Mouse (Mus musculus) hindbrain, embryonic 15.5 days (tissue): ENCODE data around the gene Lhx2. TPM values are rescaled to one million over a fixed set of nuclear protein-coding genes. Genes with fewer than 3 reads are reported as not detected.

Experiments
- ATAC-seq: fragments of 200-750 bp; cut with Nextera tagmentation; 2 replicates; pipeline ENCODE4 v1.8.0; 2017; ENCODE audit warnings: low read depth, moderate number of reproducible peaks, moderate TSS enrichment; ENCODE audit not compliant: low FRiP score
- H3K27ac ChIP-seq: fragments of 300-500 bp; sonication (generic); replicated peaks from 2 replicates; pipeline ENCODE4 v1.5.1; 2015; ENCODE audit warnings: mild to moderate bottlenecking, inconsistent platforms
- H3K27me3 ChIP-seq: fragments of 300-500 bp; sonication (generic); 2 replicates; pipeline ENCODE4 v1.6.1; 2015; ENCODE audit warnings: control low read depth, inconsistent platforms
- H3K36me3 ChIP-seq: fragments of 300-500 bp; sonication (generic); 2 replicates; pipeline ENCODE4 v1.6.1; 2015; ENCODE audit warnings: control low read depth, inconsistent platforms
- H3K4me1 ChIP-seq: fragments of 300-500 bp; sonication (generic); replicated peaks from 2 replicates; pipeline ENCODE4 v1.6.1; 2015; ENCODE audit warnings: control low read depth, inconsistent platforms
- H3K4me2 ChIP-seq: fragments of 300-500 bp; sonication (generic); 2 replicates; pipeline ENCODE4 v1.6.1; 2015; ENCODE audit warnings: moderate library complexity, mild to moderate bottlenecking, inconsistent platforms
- H3K4me3 ChIP-seq: fragments of 300-500 bp; sonication (generic); 2 replicates; pipeline ENCODE4 v1.5.1; 2015; ENCODE audit warnings: mild to moderate bottlenecking, inconsistent platforms
- H3K9ac ChIP-seq: fragments of 300-500 bp; sonication (generic); 2 replicates; pipeline ENCODE4 v1.6.1; 2015; ENCODE audit warnings: inconsistent platforms
- H3K9me3 ChIP-seq: fragments of 300-500 bp; sonication (generic); 2 replicates; pipeline ENCODE4 v1.6.1; 2016; ENCODE audit warnings: control low read depth, inconsistent platforms
- WGBS: fragments of 180-500 bp; shearing (Covaris S2); methylation state at CpG from one replicate; pipeline ENCODE4 v1.1.7; 2015; 5-methylcytosine and 5-hydroxymethylcytosine counted together
- polyA plus RNA-seq: library from polyadenylated mRNA; unstranded; fragments of >200 nt; fragmentation: Nextera tagmentation; extraction: Ambion mirVana; gene quantifications from 2 replicates; pipeline ENCODE4 v1.2.1, GENCODE M21; 2015

The Lhx2 gene
- polyA plus RNA-seq, 1 experiment from 2014 or later = 12.3 TPM

DNA sequence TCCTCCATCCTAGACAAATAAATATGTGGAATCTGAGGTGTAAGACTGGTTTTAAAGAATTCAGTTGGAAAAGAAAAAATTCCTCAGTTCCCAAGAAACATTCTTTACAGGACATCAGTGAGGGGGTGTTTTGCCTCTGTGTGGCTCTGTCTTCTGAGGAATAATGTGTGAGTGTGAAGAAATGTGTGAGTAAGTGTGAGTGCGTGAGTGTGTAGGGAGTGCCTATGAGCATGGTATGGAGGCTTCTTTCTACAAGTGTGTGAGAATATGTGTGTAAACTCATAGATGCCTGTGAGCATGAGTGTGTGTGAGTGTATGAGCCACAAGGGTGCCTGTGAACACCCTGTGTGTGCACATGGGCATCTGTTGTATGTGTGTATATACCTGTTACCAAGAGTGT lies 63.5 kb downstream of the Lhx2 start:
- 0 out of 2 replicates have a peak, but pooled peaks cover 4% of the 10 kb centered on the region for H3K4me1 ChIP-seq
- no peaks in the 10 kb centered on the region for H3K36me3 ChIP-seq
- H3K27ac ChIP-seq = no peak overlapping the region
- 91% methylated on average over 1 of the region's 1 CpGs for WGBS
- no peak for ATAC-seq
- H3K4me3 ChIP-seq = no peak overlapping the region
- no peaks in the 10 kb centered on the region for H3K27me3 ChIP-seq
- no peak overlapping the region for H3K4me2 ChIP-seq
- no peaks in the 10 kb centered on the region for H3K9me3 ChIP-seq
- H3K9ac ChIP-seq = no peak overlapping the region

DNA sequence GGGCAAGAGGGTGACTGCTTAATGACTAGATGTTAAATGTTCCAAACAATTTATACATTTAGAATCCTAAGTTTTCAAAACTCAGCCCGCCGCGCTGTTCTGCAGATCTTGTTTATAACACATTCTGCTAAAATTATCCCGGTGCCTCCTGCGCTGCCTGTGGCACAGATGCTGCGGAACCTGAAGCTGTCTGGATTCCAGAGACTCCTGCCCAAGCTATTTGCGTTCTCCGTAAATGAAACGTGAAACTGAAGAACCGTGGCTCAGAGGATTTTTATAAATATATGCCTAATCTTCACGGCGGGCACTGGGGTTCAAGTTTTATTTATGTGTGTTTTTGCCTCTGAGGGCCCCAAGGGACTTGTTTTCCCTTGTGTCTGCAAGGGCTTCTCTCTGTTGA lies 64.2 kb downstream of the Lhx2 start:
- 72% methylated on average over 12 of the region's 12 CpGs for WGBS
- H3K27ac ChIP-seq = no peak overlapping the region
- no peak for ATAC-seq
- H3K27me3 ChIP-seq = no peaks in the 10 kb centered on the region
- no peak overlapping the region for H3K9ac ChIP-seq
- H3K4me3 ChIP-seq = no peak overlapping the region
- H3K9me3 ChIP-seq = no peaks in the 10 kb centered on the region
- H3K4me1 ChIP-seq = 0 out of 2 replicates have a peak, but pooled peaks cover 4% of the 10 kb centered on the region
- H3K36me3 ChIP-seq = no peaks in the 10 kb centered on the region
- no peak overlapping the region for H3K4me2 ChIP-seq

DNA sequence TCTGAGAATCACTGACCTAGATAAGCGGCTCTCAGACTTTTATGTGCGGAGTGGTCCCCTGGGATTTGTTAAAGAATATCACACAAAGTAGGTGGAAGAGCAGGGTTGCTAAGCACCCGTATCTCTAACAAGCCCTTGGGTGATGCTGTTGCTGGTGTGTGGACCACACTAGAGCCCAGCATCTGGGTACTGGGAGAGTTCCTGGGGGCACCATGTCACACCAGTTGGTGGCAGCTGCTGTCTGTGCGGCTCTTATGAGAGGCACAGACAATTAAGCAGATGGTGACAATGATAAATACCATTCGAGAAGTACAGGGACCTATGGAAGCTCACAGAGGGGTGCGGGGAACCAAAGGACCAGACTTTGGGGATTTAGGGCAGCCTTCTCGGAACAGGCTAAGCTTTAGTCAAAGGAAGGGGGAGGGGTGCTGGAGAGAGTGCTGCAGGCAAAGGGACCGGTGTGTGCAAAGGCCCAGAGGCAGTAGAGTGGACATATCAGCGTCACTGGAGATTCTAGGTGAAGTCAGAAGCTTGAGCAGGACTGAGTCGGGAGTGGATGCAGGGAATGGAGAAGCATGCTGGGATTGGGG lies 65.0 kb downstream of the Lhx2 start:
- H3K27ac ChIP-seq = no peak overlapping the region
- H3K9me3 ChIP-seq = no peaks in the 10 kb centered on the region
- H3K27me3 ChIP-seq = no peaks in the 10 kb centered on the region
- no peak overlapping the region for H3K9ac ChIP-seq
- ATAC-seq = peak; percentile 61; the same call in 1 of the 2 replicates
- no peak overlapping the region for H3K4me2 ChIP-seq
- H3K4me1 ChIP-seq = 0 out of 2 replicates have a peak, but pooled peaks cover 4% of the 10 kb centered on the region
- 42% methylated on average over 10 of the region's 10 CpGs for WGBS
- no peak overlapping the region for H3K4me3 ChIP-seq
- H3K36me3 ChIP-seq = no peaks in the 10 kb centered on the region

DNA sequence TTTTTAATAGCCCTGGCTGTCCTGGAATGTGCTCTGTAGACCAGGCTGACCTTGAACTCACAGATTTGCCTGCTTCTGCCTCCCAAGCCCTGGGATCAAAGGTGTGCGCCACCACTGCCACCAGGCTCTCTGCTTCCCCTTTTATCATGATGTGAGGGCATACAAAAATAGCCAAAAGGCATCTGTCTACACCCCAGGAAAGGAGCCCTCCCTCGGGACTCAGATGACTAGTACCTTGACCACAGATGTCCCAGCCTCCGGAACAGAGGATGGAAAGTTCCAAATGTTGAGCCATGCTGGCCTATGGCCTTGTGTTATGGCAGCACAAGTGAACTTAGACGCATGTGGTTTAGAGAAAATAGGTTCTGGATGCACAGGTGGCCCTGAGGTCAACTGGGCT lies 66.3 kb downstream of the Lhx2 start:
- Histone ChIP-seq H3K4me3 (no peak overlapping the region), H3K27ac (no peak overlapping the region), H3K9ac (no peak overlapping the region), H3K36me3 (no peaks in the 10 kb centered on the region), H3K4me1 (0 out of 2 replicates have a peak, but pooled peaks cover 4% of the 10 kb centered on the region), H3K9me3 (no peaks in the 10 kb centered on the region), H3K4me2 (no peak overlapping the region), H3K27me3 (no peaks in the 10 kb centered on the region)
- WGBS = 89% methylated on average over 4 of the region's 4 CpGs
- no peak for ATAC-seq

DNA sequence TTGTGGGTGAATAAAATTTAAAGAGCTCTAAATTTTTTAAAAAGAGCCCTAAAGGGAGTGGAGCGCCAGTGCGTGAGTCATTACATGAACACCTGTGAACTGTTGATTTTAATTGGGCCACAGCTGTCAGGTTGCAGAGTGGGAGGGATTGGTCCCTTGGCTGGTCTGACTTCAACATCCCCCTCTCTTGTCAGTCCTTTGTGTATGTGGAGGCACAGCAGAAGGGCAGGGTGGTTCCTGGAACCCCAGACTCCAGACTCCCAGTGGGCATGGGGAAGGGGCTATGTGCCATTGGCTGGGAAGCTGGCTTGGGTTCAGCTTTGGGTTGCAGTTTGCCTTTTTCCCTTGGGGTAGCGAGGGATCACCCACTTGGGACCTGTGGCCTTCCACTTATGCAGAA lies 70.2 kb downstream of the Lhx2 start:
- WGBS = 84% methylated on average over 3 of the region's 3 CpGs
- H3K9ac ChIP-seq = no peak overlapping the region
- no peaks in the 10 kb centered on the region for H3K4me1 ChIP-seq
- no peak overlapping the region for H3K4me3 ChIP-seq
- ATAC-seq = no peak
- H3K4me2 ChIP-seq = no peak overlapping the region
- no peaks in the 10 kb centered on the region for H3K9me3 ChIP-seq
- no peaks in the 10 kb centered on the region for H3K27me3 ChIP-seq
- H3K36me3 ChIP-seq = no peaks in the 10 kb centered on the region
- H3K27ac ChIP-seq = no peak overlapping the region

DNA sequence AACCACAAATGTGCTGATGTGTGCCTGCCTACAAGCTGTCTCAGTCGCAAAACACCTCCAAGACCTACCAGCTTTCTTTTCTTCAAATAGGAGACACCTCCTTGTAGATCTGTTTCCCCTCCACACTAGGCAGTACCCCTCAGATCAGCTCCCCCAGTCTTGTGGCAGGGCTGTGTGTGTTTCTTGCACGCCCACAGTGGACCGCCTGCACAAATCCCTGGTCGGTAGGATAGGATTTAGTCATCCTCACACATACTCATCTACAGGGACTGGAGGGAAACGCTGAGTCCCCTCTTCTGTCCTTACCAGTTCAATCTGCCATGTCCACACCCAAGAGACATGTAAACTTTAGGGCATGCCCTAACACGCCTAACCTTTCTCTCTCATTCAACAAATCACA lies 71.1 kb downstream of the Lhx2 start:
- Histone ChIP-seq H3K36me3 (no peaks in the 10 kb centered on the region), H3K4me2 (no peak overlapping the region), H3K27ac (no peak overlapping the region), H3K27me3 (no peaks in the 10 kb centered on the region), H3K4me1 (no peaks in the 10 kb centered on the region), H3K4me3 (no peak overlapping the region), H3K9me3 (no peaks in the 10 kb centered on the region), H3K9ac (no peak overlapping the region)
- 93% methylated on average over 6 of the region's 6 CpGs for WGBS
- ATAC-seq = no peak

DNA sequence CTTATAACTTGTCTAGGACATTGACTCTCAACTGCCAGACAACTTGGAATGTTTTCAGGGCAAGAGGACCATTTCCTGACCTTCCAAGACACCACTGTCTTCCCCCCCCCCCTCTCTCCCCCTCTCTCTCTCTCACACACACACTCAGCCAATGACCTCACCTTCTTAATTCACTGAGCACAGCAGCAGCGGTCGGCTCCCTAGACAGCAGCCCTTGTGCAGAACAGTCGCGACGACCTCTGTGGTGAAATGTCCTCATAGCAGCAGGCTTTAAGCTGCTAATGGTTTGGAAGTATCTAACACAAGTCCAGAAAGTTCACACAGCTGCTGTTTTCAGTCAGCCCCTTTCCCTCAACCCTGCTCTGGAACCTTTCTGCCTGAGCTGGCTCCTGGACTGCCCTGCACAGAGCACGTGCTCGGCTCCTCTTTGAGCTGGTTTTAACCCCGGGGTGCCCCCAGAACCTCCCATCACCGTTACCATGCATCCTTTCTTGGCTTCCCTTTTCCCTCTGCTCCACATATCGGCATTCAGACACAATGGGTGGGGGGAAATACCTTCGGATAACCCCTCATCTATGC lies 73.6 kb downstream of the Lhx2 start:
- ATAC-seq = no peak
- Histone ChIP-seq H3K9me3 (no peaks in the 10 kb centered on the region), H3K4me2 (no peak overlapping the region)

DNA sequence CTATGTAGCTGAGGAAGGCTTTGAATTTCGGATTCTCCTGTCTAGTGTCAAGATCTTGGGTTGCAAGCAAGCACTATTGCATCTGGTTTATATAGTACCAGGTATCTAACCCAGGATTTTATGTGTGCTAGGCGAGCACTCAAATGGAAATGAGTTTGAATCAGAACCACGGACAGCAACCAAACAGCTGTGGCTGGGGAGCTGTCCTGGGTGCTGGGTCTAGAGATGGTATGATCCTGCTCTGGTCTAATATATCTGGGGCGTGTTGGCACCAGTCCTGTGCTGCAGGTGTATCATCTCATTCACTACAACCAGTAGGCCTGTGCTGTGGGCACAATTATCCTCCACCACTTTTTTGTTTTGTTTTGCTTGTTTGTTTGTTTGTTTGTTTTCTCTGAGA lies 78.9 kb downstream of the Lhx2 start:
- Histone ChIP-seq H3K4me2 (no peak overlapping the region), H3K36me3 (no peaks in the 10 kb centered on the region), H3K27me3 (0 out of 2 replicates have a peak, but pooled peaks cover 2% of the 10 kb centered on the region), H3K27ac (no peak overlapping the region), H3K4me1 (no peaks in the 10 kb centered on the region), H3K9me3 (no peaks in the 10 kb centered on the region), H3K4me3 (no peak overlapping the region), H3K9ac (no peak overlapping the region)
- WGBS = 26% methylated on average over 4 of the region's 4 CpGs
- no peak for ATAC-seq

More for the DNA sequence above, 73.6 kb downstream of the Lhx2 start:
- Histone ChIP-seq H3K4me3 (no peak overlapping the region), H3K9ac (no peak overlapping the region), H3K4me1 (no peaks in the 10 kb centered on the region), H3K36me3 (no peaks in the 10 kb centered on the region), H3K27ac (no peak overlapping the region), H3K27me3 (0 out of 2 replicates have a peak, but pooled peaks cover 2% of the 10 kb centered on the region)
- 25% methylated on average over 11 of the region's 11 CpGs for WGBS

Other genes with a start within 250 kb of the Lhx2 start
- gene Dennd1a, start 51.9 kb upstream of the Lhx2 start, polyA plus RNA-seq = 23.0 and 24.5 TPM in 2 replicates
- gene Nek6, start 172.4 kb downstream of the Lhx2 start, polyA plus RNA-seq = 67.5 and 71.6 TPM in 2 replicates